Mouse (Mus musculus) G1E (cell line): ENCODE data around the gene Adam15.

Experiments used
- CTCF ChIP-seq: IDR thresholded peaks from 2 replicates; pipeline ENCODE4 v1.5.1; 2012; ENCODE audit warnings: low read depth, low read length, inconsistent platforms, mixed read lengths
- GATA1 ChIP-seq: IDR thresholded peaks from 2 replicates; pipeline ENCODE4 v1.6.1; 2012; ENCODE audit warnings: borderline replicate concordance, low read length, inconsistent platforms, mixed read lengths
- POLR2AphosphoS5 ChIP-seq: IDR thresholded peaks from 2 replicates; pipeline ENCODE4 v1.6.1; 2012; ENCODE audit warnings: low read depth, low read length, inconsistent platforms; ENCODE audit not compliant: insufficient replicate concordance
- TAL1 ChIP-seq: conservative IDR thresholded peaks from 2 replicates; pipeline ENCODE4 v1.6.1; 2012; ENCODE audit warnings: low read depth, low read length, inconsistent platforms, mixed read lengths

DNA sequence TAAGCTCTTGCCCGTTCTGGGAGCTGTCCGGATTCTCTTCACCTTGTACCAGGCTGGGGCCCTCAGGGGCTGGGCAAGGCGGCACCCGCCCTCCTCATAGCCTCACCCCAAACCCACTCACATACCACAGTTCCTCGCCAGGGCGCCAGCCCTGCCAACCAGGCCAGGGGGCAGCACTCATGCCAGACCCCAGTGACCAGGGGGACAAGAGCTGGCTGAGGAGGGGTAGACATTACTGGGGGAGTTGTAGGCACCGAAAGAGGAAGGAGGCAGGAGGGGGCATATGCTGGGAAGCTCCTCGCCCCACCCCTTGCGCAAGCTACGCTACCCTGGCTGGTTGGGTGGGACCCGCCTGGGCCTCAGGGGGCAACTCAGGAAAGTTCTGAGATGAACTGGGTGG, 37.8 kb upstream of the Adam15 start:
- TF ChIP-seq CTCF (no peak), TAL1 (no peak), GATA1 (no peak), POLR2AphosphoS5 (no peak)
